Mouse (Mus musculus) layer of hippocampus, postnatal 10 days (tissue): ENCODE results near the gene Rhox7a. TPM values are rescaled to one million over a fixed set of nuclear protein-coding genes. Genes with fewer than 3 reads are reported as not detected.
A peak's percentile ranks its signal among the peaks of the same experiment; 100 is the strongest.
"Not testable (repeated sequence)": the region's sequence is repeated elsewhere in the genome, so short reads cannot be mapped to it uniquely, and the experiment has no call there.

Experiments used
- DNase-seq, 2 experiments: peaks; one replicate each; pipeline ENCODE4 v3.0.0; 2021; ENCODE audit warnings: low spot score in 2 of 2
- long read RNA-seq: library from polyadenylated mRNA; stranded (forward); transcript quantifications from one replicate; pipeline ENCODE4 v2.0.0, GENCODE M21; 2023
- total RNA-seq, 2 experiments: library from RNA; stranded (reverse); gene quantifications; 2 replicates each; pipeline ENCODE4 v1.2.3; 2021

Gene Rhox7a
- total RNA-seq, result not detected
- long read RNA-seq, result 0 reads

- DNase-seq, result not testable (repeated sequence)
Measured at GRCm38 (mm10) chrX:37831386-37831785, at the start of gene Rhox7a. Gene Rhox7a, plus strand, starts transcription at chrX:37831686.

GRCm38 (mm10) chrX:37807286-37808080 lies 24.0 kb upstream of the Rhox7a start:
- no peak for DNase-seq

DNA sequence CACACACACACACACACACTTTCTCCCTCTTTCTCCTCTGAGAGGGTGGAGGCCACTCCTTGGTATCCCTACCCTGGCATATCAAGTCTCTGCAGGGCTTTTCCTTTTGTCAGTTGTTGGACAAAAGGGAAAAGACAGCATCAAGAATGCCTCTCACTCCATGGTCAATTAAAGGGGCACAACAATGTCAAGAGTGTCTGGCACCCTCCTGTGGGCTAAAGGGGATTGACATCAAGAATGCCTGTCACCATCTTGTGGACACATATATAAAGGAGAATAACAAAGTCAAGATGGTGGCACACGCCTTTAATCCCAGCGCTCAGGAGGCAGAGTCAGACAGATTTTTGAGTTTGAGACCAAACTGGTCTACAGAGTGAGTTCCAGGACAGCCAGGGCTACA lies 22.1 kb upstream of the Rhox7a start:
- DNase-seq, result no peak

GRCm38 (mm10) chrX:37811179-37811578 lies 20.3 kb upstream of the Rhox7a start:
- DNase-seq, result peak; percentile 36 to 39

- peak in 1 of 2 experiments; percentile 3 for DNase-seq
Measured at GRCm38 (mm10) chrX:37815665-37816064, 15.8 kb upstream of the Rhox7a start.

GRCm38 (mm10) chrX:37826610-37827009 lies 4.9 kb upstream of the Rhox7a start, which contains the start of gene Rhox6:
Gene Rhox6, plus strand, starts transcription at chrX:37826910.
- not testable (repeated sequence) for DNase-seq

GRCm38 (mm10) chrX:37871641-37872040 lies 40.2 kb downstream of the Rhox7a start:
- no peak for DNase-seq

DNA sequence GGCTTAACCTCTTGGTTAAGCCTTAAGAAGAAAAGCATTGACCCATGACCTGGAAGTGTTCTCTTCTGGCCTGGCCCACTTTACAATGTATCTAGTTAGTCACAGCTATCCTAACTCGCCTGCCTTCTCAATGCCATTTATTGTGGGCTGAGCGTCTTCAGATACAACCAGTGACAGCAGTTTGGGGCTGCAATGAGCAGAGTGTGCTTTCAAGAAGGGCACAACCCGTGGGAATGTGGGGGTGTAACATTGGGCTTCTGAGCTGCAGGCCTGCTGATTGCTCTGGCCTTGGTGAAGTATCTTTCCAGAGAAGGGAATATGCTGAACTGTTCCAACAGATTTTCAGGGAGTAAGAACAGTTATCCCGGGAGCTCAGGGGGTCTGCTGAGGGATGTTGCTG lies 47.4 kb downstream of the Rhox7a start, which contains the start of gene Rhox8:
Gene Rhox8, minus strand, starts transcription at position 101 of the 400 bp plus-strand sequence.
- no peak for DNase-seq

Other genes starting within 250 kb of the Rhox7a start
- not detected for gene Rhox4f, start 224.0 kb upstream of the Rhox7a start, total RNA-seq
- gene Rhox3g, start 203.1 kb upstream of the Rhox7a start, total RNA-seq, result not detected
- gene Rhox2g, start 188.2 kb upstream of the Rhox7a start, total RNA-seq, result not detected
- not detected for gene Rhox4g, start 180.4 kb upstream of the Rhox7a start, total RNA-seq
- not detected for gene Rhox3h, start 162.9 kb upstream of the Rhox7a start, total RNA-seq
- gene Rhox2h, start 158.4 kb upstream of the Rhox7a start, total RNA-seq, result not detected
- gene Rhox5, start 26.8 kb upstream of the Rhox7a start, total RNA-seq, result not detected
- not detected for gene Rhox6, start 4.8 kb upstream of the Rhox7a start, total RNA-seq
- gene Rhox8, start 47.3 kb downstream of the Rhox7a start, total RNA-seq, result not detected
- gene Rhox7b, start 65.5 kb downstream of the Rhox7a start, total RNA-seq, result not detected
- not detected for gene Rhox9, start 70.1 kb downstream of the Rhox7a start, total RNA-seq
- not detected for gene Btg1-ps1, start 187.1 kb downstream of the Rhox7a start, total RNA-seq
- not detected for gene Btg1-ps2, start 211.4 kb downstream of the Rhox7a start, total RNA-seq
- not detected for gene Rhox10, start 234.8 kb downstream of the Rhox7a start, total RNA-seq